Mouse (Mus musculus): Measurements from ENCODE around the gene Hoxd3. TPM values are rescaled to one million over a fixed set of nuclear protein-coding genes. Genes with fewer than 3 reads are reported as not detected.

Gene Hoxd3
- total and polyA plus RNA-seq, 3 experiments: not detected

DNA sequence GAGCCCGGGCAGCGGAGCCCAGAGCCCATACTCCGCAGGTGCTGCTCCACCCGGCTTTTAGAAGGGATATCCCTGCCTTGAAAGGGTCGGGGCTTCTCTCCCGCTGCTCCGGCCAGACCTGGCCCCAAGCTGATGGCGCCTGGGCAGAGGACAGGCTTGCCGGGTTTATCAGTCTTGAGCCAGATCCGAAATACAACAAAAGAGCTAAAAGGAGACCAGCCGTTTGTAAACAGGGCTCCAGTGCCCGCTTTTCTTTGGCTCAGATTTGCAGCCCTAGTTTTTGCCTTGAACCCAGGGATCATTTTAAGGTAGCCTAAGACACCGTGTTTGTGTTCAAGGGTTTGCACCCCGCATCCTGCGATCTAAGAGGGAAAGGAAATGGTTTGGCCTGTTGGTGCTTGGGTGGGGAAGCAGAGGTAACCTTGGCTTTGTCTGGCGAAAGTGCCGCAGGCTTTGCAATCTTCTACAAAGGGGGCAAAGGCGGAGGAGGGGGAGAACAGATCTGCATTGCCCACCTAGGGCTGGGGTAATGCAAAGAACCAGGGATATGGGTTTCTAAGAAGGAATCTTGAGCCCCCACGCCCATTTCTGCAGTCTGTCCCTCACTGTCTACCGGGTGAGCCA is 18.8 kb upstream of the Hoxd3 start:
- no peaks in the 10 kb centered on the region; a peak in 2 of 4 replicates for H3K27me3 ChIP-seq (ENCODE audit: control insufficient read depth in 1 of 2, insufficient read depth in 2 of 2, low read length in 2 of 2)
- TF ChIP-seq RAD21 (IDR thresholded peaks at IDR 0.05; ENCODE audit: low read depth, low read length) (no peak), USF1 (IDR thresholded peaks at IDR 0.05; ENCODE audit: low read depth, low read length) (no peak), TAL1 (IDR thresholded peaks at IDR 0.05; ENCODE audit: low read length) (no peak), CTCF (IDR thresholded peaks at IDR 0.05 in 2 of 3, conservative IDR thresholded peaks at IDR 0.05 in 1 of 3; ENCODE audit: control insufficient read depth in 1 of 3, insufficient read depth in 1 of 3, low read depth in 2 of 3, low read length in 3 of 3, poor library complexity in 1 of 3, severe bottlenecking in 1 of 3) (no peak), NELFE (IDR thresholded peaks at IDR 0.05; ENCODE audit: low read depth, low read length) (no peak), POLR2A (IDR thresholded peaks at IDR 0.05; ENCODE audit: control insufficient read depth in 1 of 2, insufficient read depth in 1 of 2, low read depth in 1 of 2, low read length in 2 of 2, poor library complexity in 1 of 2) (no peak), RCOR1 (IDR thresholded peaks at IDR 0.05; ENCODE audit: low read depth, low read length) (no peak), MXI1 (IDR thresholded peaks at IDR 0.05; ENCODE audit: low read depth, low read length) (no peak), CHD2 (IDR thresholded peaks at IDR 0.05; ENCODE audit: low read length) (no peak), JUND (IDR thresholded peaks at IDR 0.05; ENCODE audit: low read depth, low read length) (no peak), GATA1 (IDR thresholded peaks at IDR 0.05; ENCODE audit: low read depth, low read length) (no peak)

DNA sequence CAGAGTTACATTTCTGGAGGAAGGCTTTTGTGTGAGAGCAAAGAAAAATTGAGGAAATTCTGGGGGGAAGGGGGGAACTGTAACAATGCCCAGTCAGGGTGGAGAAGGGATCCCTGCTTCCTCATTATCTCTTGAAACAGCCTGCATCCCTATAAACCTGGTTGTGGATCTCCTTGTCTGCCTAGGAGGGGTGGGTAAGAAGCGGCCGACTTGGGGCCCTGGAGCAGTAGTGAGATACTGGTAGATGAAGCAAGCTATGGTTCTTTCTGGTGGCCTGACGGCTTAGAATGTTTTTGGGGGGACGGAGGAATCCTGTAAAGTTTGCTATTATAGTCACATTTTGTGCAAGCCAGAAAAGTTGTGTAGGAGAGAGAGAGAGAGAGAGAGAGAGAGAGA is 18.3 kb upstream of the Hoxd3 start:
- H3K36me3 ChIP-seq (ENCODE audit: control insufficient read depth in 1 of 2, insufficient read depth in 2 of 2, low read length in 2 of 2): no peaks in the 10 kb centered on the region
- H3K27me3 ChIP-seq (ENCODE audit: control insufficient read depth in 1 of 2, insufficient read depth in 2 of 2, low read length in 2 of 2): no peaks in the 10 kb centered on the region; a peak in 2 of 4 replicates
- no peak for TF ChIP-seq TBP (IDR thresholded peaks at IDR 0.05; ENCODE audit: low read depth, low read length)
- TF ChIP-seq POLR2A (IDR thresholded peaks at IDR 0.05; ENCODE audit: control insufficient read depth in 1 of 2, insufficient read depth in 1 of 2, low read depth in 1 of 2, low read length in 2 of 2, poor library complexity in 1 of 2): no peak
- no peak for TF ChIP-seq BHLHE40 (IDR thresholded peaks at IDR 0.05; ENCODE audit: borderline replicate concordance, low read depth, low read length)
- TF ChIP-seq CHD2 (IDR thresholded peaks at IDR 0.05; ENCODE audit: low read length): no peak
- TF ChIP-seq RCOR1 (IDR thresholded peaks at IDR 0.05; ENCODE audit: low read depth, low read length): no peak
- TF ChIP-seq TCF12 (IDR thresholded peaks at IDR 0.05; ENCODE audit: low read depth, low read length): no peak
- no peak for TF ChIP-seq ELF1 (IDR thresholded peaks at IDR 0.05; ENCODE audit: low read depth, low read length)
- no peak for TF ChIP-seq POLR2AphosphoS5 (IDR thresholded peaks at IDR 0.05; ENCODE audit: borderline replicate concordance, low read depth, low read length)
- no peak for TF ChIP-seq UBTF (IDR thresholded peaks at IDR 0.05; ENCODE audit: borderline replicate concordance, insufficient read depth, low read depth, low read length)
- TF ChIP-seq TAL1 (IDR thresholded peaks at IDR 0.05; ENCODE audit: low read length): no peak
- no peak for TF ChIP-seq CHD1 (IDR thresholded peaks at IDR 0.05; ENCODE audit: low read depth, low read length)
- TF ChIP-seq SMC3 (IDR thresholded peaks at IDR 0.05; ENCODE audit: low read depth, low read length): no peak
- TF ChIP-seq GABPA (IDR thresholded peaks at IDR 0.05; ENCODE audit: low read depth, low read length): no peak
- TF ChIP-seq MAFK (IDR thresholded peaks at IDR 0.05; ENCODE audit: borderline replicate concordance, low read depth, low read length): no peak
- no peak for TF ChIP-seq MYC (IDR thresholded peaks at IDR 0.05; ENCODE audit: low read depth, low read length)
- TF ChIP-seq CTCF (IDR thresholded peaks at IDR 0.05 in 2 of 3, conservative IDR thresholded peaks at IDR 0.05 in 1 of 3; ENCODE audit: control insufficient read depth in 1 of 3, insufficient read depth in 1 of 3, low read depth in 2 of 3, low read length in 3 of 3, poor library complexity in 1 of 3, severe bottlenecking in 1 of 3): no peak
- no peak for TF ChIP-seq KAT2A (conservative IDR thresholded peaks at IDR 0.05; ENCODE audit: low read depth, low read length)
- H3K27ac ChIP-seq (ENCODE audit: control insufficient read depth, low read depth, low read length): no peak overlapping the region
- no peaks in the 10 kb centered on the region for H3K79me2 ChIP-seq (ENCODE audit: control insufficient read depth, insufficient read depth, low read length, poor library complexity)
- H3K4me1 ChIP-seq (ENCODE audit: control insufficient read depth in 1 of 2, insufficient read depth in 2 of 2, low read length in 2 of 2): no peaks in the 10 kb centered on the region
- no peak for DNase-seq (ENCODE audit: low read depth, low spot score)
- no peaks in the 10 kb centered on the region for H3K9me3 ChIP-seq (replicated peaks; ENCODE audit: insufficient read depth, low read length)
- H3K9ac ChIP-seq (ENCODE audit: control insufficient read depth, low read depth, low read length, poor library complexity, severe bottlenecking): no peak overlapping the region
- H3K4me3 ChIP-seq (ENCODE audit: control insufficient read depth in 1 of 2, insufficient read depth in 1 of 2, low read depth in 2 of 2, low read length in 2 of 2): no peak overlapping the region

More for the DNA sequence above, 18.8 kb upstream of the Hoxd3 start:
- no peak overlapping the region for H3K9ac ChIP-seq (ENCODE audit: control insufficient read depth, low read depth, low read length, poor library complexity, severe bottlenecking)
- no peak for DNase-seq (ENCODE audit: low read depth, low spot score)
- H3K9me3 ChIP-seq (replicated peaks; ENCODE audit: insufficient read depth, low read length): no peaks in the 10 kb centered on the region
- no peaks in the 10 kb centered on the region for H3K36me3 ChIP-seq (ENCODE audit: control insufficient read depth in 1 of 2, insufficient read depth in 2 of 2, low read length in 2 of 2)
- H3K4me3 ChIP-seq (ENCODE audit: control insufficient read depth in 1 of 2, insufficient read depth in 1 of 2, low read depth in 2 of 2, low read length in 2 of 2): no peak overlapping the region
- H3K27ac ChIP-seq (ENCODE audit: control insufficient read depth, low read depth, low read length): no peak overlapping the region
- no peaks in the 10 kb centered on the region for H3K79me2 ChIP-seq (ENCODE audit: control insufficient read depth, insufficient read depth, low read length, poor library complexity)
- H3K4me1 ChIP-seq (ENCODE audit: control insufficient read depth in 1 of 2, insufficient read depth in 2 of 2, low read length in 2 of 2): no peaks in the 10 kb centered on the region
